Mouse (Mus musculus) central nervous system, embryonic 11.5 days (tissue): Measurements from ENCODE around the gene Cyp4a12b. TPM values are rescaled to one million over a fixed set of nuclear protein-coding genes. Genes with fewer than 3 reads are reported as not detected.

ENCODE experiments used
- polyA plus RNA-seq: library from polyadenylated mRNA; depleted of rRNA; stranded (reverse); fragments of >200 nt; gene quantifications from 2 replicates; pipeline ENCODE4 v1.2.3, GENCODE M21; 2012; rRNA removed

Gene Cyp4a12b
- polyA plus RNA-seq, result not detected in 2 replicates

DNA sequence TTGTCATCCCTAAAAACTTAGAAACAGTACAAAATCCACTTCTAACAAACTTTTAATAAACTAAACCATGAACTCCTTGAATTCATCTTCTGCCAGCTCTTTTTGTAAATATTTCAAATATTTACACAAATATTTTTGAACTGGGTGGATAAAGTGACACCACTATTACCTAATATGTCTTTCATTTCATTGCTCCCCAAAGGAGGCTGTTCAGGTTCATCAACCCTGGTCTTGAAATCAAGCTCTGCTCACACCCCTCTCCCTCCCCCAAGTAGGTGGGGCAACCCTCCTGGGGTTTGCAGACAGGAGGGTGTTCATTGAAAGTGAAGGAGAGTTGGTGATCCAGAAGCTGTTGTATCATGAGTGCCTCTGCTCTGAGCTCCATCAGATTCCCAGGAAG, at the start of gene Cyp4a12b:
Gene Cyp4a12b, plus strand, starts transcription at position 301 of the 400 bp plus-strand sequence.

DNA sequence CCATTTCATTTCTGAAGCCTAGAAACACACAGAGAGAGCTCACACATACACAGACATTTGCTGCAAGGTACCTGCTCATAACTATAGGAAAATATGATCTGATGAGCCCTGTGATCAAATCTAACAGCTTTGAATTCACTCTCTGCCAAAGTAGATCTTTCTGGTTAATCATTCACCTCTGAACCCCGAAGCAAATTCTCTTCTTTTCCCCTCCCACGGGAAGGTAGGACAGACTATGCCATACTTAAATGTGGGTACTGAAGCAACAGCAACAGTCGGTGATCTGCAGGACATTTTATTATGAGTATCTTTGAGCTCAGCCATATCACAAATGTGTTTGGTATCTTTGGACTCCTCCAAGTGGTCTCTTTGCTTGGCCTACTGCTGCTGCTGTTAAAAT, 40.9 kb downstream of the Cyp4a12b start, which contains the start of gene Cyp4a30b:
Gene Cyp4a30b, plus strand, starts transcription at position 301 of the 400 bp plus-strand sequence.

Other genes with a start within 250 kb of the Cyp4a12b start
- gene Cyp4a29, start 169.5 kb upstream of the Cyp4a12b start, polyA plus RNA-seq, result not detected in 2 replicates
- not detected in 2 replicates for gene Cyp4a12a, start 112.6 kb upstream of the Cyp4a12b start, polyA plus RNA-seq
- not detected in 2 replicates for gene Cyp4a30b, start 41.0 kb downstream of the Cyp4a12b start, polyA plus RNA-seq
- gene Cyp4a14, start 84.5 kb downstream of the Cyp4a12b start, polyA plus RNA-seq, result not detected in 2 replicates
- not detected in 2 replicates for gene Cyp4a10, start 106.6 kb downstream of the Cyp4a12b start, polyA plus RNA-seq
- gene Cyp4a31, start 152.0 kb downstream of the Cyp4a12b start, polyA plus RNA-seq, result 0.10 TPM in 1 of 2 replicates, not detected in the other
- gene Cyp4a32, start 189.3 kb downstream of the Cyp4a12b start, polyA plus RNA-seq, result not detected in 2 replicates
- gene Cyp4b1, start 236.1 kb downstream of the Cyp4a12b start, polyA plus RNA-seq, result 0.08 and 0.19 TPM in 2 replicates